Mouse (Mus musculus) left cerebral cortex, postnatal 36 days (tissue): ENCODE measurements around the gene Vps18. TPM values are rescaled to one million over a fixed set of nuclear protein-coding genes. Genes with fewer than 3 reads are reported as not detected.

Source experiments
- DNase-seq, 2 experiments: peaks; one replicate each; pipeline ENCODE4 v3.0.0; 2021 to 2022; ENCODE audit warnings: low spot score in 2 of 2, mixed read lengths in 1 of 2
- intact Hi-C: fragments of 180-260 bp; cut with DNase I; formaldehyde crosslinking; loops from one replicate; pipeline ENCODE4 v1.15.1; 2025
- total RNA-seq, 2 experiments: library from RNA; stranded (reverse); gene quantifications; 2 replicates each; pipeline ENCODE4 v1.2.3; 2021

Gene Vps18
- total RNA-seq = 10 to 100 TPM; 47.7 to 50.1 TPM

DNA sequence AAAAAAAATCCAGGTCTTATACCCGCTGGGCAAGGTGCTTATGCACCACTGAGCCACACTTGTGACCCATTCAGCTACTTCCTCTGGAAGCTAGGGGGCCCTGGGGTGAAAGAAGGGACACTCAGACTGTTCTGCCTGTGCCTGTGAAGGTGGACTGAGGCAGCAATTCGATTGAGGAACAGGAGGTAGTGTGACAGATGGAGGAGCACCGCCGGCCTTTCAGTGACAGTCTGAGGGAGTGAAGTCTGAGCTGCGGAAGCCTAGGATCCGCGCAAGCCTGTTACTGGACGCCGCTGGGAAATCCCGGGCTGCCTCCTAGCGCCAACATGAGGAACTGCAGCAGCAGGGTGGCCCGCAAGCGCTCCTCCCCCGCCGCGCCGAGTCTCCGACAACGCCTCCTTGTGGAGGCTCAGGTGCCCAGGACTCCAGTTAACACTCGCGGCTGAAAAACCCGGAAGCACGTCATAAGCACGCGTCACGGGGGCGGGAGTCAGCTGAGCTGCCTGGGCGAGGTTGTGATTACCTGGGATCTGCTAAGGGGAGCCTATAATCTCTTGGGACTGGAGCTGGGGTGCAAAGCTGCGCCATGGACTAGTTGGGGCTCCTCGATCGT lies at the start of gene Vps18:
Gene Vps18, plus strand, starts transcription at position 471 of the 613 bp plus-strand sequence.
- peak; percentile 99 for DNase-seq
- intact Hi-C loops = loop anchor here (2.0 to 5.0 kb wide), 4 partner anchors 38 to 251 kb away; partner anchors contain the start of genes Dnajc17, Ino80 and Zfyve19

DNA sequence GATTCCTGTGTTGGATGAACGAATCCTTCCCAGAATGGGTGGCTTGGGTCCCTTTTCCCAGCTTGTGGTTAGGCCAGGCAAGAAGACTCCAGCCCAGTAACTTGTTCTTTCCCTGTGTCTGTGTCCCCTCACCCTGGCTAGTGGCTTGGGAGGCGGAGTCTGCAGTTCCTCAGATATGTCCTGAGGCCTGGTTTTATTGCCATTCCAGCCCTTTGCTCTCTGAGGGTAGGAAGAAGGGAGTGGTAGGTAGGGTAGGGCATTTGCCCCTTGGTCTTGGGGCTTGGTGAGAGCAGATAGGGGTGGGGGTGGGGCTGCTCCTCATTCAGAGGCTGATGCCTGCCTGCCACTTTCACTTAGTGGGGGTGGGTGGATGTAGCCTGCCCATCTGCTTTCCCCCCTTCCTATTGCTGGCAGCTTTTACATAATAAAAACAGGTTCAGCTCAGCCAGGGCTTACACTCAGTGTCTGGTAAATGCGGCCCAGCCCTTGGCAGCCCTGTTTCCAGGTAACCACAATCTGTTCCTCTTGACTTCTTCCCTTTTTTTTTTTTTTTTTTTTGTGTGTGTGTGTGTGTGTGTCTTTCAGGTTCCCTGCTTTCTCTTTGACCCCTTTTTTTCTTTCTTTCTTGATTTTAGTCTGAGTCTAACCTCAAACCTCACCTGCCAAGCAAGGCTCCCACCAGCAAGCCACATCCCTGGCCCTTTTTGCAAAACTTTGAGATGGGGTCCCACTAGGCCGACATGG lies 48.3 kb upstream of the Vps18 start:
- DNase-seq = no peak
- intact Hi-C loops = no loop called here

DNA sequence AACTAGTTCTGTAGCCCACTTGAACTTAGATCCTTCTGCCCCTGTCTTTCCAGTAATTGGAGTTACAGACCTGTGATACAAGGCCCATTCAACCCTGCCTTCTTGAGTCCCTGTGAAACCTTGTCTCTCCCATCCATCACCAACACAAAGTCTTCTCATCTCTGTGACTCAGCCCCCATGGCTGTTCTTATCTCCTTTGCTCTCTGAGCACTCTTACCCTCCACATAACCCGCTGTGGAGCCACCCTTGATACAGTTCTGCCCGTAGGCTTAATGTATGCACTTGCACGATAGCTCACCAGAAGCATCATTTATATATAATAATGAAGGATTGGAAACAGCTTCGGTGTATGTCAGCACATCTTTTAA lies 47.7 kb upstream of the Vps18 start:
- no peak for DNase-seq
- intact Hi-C loops = no loop called here

DNA sequence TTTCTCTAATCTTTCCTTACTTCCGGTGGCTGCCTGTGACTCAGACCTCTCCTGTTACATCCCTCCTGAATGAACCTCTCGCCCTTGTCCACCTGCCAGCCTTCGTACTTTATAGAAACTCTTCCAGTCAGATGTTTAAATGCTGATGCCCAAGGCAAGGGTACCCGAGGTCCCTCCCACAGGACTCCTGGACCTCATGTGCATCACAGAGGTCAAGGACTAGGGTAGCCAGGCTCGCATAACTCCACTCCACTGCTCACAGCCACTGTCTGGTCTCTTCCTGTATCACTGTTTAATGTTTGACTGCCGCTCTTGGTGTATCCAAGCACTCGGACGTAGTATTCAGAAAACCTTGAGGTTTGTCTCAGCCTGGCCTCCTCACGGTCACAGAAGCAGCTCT lies 46.0 kb upstream of the Vps18 start:
- intact Hi-C loops = no loop called here

DNA sequence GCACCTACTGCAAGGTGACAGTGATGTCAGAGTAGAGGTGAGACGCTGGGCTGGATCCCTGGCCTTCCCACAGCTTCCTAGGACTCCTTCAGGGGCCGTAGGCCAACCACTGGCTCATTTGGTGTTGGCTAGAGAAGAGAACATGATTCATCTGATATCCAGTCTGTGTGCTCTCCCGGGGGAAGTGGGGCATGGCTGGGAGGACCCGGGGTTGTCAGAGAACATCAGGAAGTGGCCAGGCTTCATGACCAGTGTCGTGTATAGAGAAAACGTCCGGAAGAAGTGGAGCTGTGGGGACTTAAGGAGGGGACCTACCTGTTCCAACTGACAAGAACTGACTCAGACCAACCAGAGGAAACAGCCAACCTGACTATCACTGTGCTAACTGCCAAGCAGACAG lies 43.3 kb upstream of the Vps18 start:
- no peak for DNase-seq
- intact Hi-C loops = no loop called here

More for the DNA sequence above, 46.0 kb upstream of the Vps18 start:
- DNase-seq = no peak

DNA sequence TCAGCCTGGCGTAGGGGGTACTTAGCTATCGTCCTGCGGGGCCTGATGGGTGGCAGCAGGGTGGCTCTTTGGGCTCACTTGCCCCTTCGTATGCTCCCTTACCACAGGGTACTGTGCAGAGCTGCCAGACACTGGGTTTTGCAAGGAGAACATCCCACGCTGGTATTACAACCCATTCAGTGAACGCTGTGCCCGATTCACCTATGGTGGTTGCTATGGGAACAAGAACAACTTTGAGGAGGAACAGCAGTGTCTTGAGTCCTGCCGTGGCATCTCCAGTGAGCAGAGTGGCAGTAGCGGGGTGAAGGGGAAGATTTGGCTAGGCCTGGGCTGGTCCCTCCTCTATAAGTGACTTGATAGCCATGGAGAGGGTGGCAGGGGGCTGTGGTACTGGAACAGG lies 40.6 kb upstream of the Vps18 start:
- no peak for DNase-seq
- intact Hi-C loops = no loop called here

DNA sequence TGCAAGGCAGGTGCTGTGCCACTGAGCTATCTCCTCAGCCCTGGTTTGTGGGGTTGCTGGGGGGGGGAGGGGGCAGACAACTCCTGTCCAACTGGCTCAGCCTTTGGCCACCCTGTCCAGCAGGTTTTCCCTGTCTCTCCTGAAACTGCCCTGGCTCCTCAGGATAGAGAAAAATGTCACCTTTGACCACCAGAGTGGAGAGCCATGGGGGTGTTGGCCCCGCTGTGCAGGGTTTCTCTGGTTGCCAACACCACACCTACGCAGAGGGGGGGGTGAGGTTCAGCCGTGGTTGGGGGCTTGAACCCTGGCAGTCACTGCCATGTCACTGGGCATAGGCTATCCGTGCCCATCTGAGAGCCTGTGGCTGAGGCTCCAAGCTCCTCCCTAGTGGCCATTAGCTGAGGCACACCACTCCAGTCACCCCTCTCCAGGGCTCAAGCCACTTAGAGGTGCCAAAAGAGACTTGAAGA lies 38.9 kb upstream of the Vps18 start:
- DNase-seq = no peak
- intact Hi-C loops = loop anchor here (2.0 kb wide), 1 partner anchor 39 kb away; the partner anchor contains the start of gene Vps18

DNA sequence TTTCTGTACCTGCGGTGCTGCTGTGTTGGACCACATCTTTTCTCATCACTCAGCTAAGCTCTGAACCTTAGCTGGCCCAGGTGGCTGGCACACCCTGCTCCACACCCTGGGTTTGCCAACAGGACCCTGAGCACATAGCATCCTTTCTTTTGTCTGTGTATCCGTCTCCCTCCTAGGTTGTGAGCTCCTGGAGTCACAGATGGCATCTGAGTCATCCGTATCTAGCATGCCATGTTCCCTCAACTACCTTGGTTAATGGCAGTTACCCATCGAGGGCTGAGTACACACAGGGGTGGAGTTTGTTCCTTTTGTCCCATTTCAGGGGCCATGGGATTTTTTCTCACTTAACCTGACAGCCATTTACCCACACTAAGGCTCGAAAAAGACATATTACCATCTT lies 38.2 kb upstream of the Vps18 start:
- no peak for DNase-seq
- intact Hi-C loops = loop anchor here (2.0 kb wide), 1 partner anchor 38 kb away; the partner anchor contains the start of gene Vps18

DNA sequence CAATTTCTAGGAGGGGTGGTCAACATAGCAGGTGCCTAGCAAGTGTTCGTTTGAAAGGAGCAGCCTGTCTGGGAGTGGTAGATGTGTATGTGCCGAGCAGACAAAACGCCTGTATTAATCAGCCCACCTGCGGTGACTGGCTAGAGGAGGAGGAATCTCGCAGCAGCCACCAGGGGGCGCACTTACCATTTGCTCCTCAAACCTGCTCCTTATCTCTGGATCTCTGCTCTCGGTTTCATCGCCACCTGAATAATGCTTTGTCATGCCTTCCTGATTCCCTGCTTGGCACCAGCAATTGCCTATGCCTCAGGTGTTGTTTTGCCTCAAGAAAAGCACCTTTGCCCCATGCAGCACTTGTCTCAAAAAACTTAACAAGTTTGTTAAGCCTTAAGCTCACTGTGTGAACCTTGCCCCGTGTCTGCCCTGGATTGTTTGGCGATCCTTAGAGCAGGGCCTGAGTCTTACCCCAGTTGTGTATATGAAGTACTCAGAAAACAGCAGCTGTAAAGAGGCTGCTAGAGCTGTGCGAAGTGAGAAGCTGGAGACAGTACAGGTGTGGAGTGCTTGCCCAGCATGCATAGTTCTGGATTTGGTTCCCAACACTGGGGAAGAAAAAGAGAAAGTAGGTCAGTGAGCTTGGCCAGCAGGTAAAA lies 37.6 kb upstream of the Vps18 start:
- peak; percentile 71 to 72 for DNase-seq
- intact Hi-C loops = loop anchor here (2.0 kb wide), 1 partner anchor 38 kb away; the partner anchor contains the start of gene Vps18

DNA sequence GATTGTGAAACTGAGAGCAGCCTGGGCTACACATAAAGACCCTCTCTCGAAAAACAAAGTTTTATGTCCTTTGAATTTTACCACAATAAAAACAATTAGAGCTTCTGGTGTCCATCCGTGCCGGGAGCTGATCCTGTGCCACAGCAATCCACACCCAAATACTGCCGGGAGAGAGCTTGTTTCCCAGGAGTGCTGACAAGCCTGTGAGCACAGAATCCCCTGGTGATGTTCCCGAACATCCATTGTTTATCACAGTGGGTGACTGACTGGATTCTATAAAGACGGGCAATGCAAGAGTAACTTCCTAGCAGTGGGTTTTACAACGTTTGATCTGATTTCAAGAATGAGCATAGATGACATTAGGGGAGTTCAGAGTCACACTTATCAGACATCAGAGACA lies 33.6 kb upstream of the Vps18 start:
- intact Hi-C loops = no loop called here

DNA sequence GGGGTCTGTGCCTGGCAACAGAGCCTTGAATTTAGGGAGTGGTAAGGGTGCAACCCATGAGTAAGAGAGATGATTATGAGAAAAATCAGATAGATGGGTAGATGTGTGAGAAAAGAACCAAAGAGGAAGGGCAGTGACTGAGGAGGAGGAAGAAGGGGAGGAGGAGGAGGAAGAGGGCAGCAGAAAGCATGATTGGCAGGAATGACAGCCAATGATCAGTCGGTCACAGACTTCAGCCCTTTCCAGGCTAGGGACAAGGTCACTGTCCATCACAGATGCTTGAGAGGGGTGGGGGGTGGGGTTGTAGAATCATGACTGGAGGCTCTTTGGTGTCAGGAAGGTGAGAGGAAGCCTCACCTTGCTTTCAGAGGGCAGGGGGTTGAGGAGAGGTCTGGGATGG lies 28.0 kb upstream of the Vps18 start:
- DNase-seq = no peak
- intact Hi-C loops = no loop called here

More for the DNA sequence above, 33.6 kb upstream of the Vps18 start:
- DNase-seq = no peak

DNA sequence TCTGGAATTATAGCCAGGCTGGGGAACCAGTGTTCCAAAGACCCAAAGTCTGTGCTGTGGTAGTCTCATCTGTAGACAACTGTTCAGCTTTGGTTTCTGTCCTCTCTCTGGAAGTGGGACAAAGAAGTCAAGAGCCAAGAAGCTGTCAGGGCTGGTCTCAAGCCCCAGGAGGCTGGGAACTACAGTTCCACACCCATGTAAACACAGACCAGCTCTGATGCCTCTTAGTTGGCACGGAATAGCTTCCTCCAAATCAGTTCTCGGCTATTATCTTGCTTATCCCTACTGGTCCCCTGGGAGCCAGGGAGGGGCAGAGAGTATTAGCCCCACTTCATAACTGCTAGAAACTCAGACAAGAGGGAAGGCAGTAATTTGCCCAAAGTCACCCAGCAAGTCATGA lies 27.2 kb upstream of the Vps18 start:
- DNase-seq = no peak
- intact Hi-C loops = no loop called here

DNA sequence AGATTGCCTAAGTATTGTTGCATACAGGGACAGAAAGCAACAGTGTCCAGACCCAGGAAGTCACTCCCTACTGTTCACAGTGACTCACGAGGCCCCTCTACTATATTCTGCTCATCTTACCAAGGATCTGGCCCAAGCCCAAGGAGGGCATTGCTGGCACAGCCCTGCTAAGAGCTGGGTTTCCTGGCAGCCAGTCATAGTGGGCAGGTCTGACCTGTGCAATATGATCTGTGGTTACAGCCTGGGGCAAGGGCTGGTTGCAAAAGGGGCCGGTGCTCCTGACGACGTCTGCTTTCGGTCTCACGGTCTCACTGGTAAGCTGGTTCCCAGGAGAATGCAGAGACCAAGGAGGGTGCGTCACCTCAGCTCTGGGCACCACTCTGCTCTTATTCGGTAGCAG lies 25.6 kb upstream of the Vps18 start:
- intact Hi-C loops = no loop called here
- no peak for DNase-seq

DNA sequence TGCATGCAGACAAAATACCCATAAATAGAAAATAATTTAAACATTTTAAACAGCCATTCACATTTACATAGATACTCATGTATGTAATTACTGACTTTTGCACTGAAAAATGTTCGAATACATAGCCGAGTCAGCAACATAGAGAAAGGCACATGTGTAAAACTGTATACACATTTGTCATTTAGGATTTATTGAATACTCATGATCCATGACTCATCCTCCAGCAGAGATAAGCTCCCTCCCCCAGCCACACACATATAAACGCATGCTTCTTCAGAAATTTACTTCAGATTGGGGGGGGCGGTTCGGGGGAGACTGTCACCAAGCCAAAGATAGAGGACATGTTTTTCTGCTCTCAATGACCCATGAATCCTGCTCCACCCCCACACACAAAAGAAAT lies 24.7 kb upstream of the Vps18 start:
- intact Hi-C loops = no loop called here
- DNase-seq = no peak

DNA sequence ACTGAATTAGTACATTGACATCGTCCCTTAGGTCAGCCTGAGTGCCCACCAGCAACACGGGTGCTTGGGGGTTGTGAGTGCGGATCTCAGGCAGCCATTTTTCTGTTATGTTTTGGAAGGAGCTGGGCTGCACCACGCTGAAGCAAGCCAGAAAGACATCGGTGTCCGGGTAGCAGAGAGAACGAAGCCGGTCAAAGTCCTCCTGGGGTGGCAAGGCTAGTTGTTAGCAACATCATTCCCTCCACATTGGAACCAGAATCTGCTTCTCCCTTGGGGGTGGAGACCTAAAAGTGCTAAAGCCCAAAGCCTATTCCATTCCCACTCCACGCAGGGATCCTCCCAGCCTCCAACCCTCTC lies 18.3 kb upstream of the Vps18 start:
- intact Hi-C loops = no loop called here
- no peak for DNase-seq

DNA sequence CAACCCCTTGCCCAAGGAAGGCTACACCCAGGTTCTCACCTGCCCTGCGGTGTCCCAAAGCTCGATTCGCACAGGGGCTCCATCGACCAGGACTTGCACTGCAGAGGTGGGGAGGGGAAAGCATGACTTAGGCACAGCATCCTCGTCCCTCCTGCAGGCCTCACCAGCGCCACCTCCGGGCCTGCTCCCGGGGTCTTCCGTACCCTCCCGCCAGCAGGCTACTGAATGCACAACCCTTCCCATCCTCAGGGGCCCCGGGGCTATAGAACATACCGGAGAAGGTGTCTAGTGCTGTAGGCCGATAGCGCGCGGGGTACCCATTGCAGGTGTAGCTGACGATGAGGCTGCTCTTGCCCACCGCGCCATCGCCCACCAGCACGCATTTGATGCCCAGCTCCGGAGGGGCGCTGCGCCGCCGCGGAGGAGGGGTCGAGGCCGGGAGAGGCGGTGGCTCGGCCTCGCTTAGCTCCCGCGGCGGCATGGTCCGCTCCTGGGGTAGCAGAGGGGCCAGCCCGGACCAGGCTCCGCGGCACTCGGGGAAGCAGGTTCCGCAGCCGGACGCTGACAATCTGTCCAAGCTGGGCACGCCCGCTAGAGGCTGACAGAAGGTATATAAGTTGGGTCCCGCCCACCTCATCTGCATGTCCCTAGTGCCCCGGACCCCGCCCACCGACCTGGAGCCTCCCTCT lies 17.8 kb upstream of the Vps18 start, which contains the start of gene Rhov:
Gene Rhov, minus strand, starts transcription at position 630 of the 689 bp plus-strand sequence.
- intact Hi-C loops = no loop called here

DNA sequence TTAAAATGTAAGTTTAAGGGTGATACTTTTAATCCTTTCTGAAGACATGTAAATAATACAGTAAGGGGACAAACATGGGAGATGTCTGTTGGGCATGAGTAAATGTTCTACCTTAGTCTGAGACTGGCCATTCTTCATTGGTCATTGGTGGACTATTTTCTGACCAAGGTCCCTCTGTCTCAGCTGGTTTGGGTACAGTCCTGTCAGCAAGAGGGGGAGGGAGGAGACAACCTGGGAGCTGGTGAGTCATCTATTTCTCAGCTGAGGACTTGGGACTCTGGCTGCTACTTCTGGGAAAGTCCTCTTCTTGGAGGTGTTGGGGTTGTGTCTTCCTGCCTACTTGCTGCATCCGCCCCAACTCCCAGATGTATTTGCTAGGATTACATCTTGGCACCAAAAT lies 14.4 kb upstream of the Vps18 start:
- DNase-seq = no peak
- intact Hi-C loops = no loop called here

More for the DNA sequence above, 17.8 kb upstream of the Vps18 start, which contains the start of gene Rhov:
- DNase-seq = peak; percentile 62 to 76

DNA sequence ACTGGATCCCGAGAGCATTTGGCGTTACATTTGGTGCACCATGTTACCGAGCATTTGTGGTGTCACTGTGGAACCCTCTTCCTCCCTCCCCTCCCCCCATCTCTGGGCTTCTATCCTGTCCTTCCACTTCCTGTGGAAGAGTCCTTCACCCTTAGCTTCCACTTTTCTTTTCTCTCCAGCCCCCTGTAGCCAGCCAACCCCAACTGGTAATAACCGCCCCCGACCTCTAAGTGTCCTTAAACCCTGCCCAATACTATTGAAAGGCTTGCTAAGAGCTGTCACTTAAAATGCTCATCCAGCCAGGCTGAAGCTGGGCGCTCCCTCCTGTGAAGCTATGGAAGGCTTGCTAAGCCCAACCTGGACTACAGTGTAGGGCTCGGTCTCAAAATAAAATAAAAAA lies 11.6 kb upstream of the Vps18 start:
- intact Hi-C loops = no loop called here

DNA sequence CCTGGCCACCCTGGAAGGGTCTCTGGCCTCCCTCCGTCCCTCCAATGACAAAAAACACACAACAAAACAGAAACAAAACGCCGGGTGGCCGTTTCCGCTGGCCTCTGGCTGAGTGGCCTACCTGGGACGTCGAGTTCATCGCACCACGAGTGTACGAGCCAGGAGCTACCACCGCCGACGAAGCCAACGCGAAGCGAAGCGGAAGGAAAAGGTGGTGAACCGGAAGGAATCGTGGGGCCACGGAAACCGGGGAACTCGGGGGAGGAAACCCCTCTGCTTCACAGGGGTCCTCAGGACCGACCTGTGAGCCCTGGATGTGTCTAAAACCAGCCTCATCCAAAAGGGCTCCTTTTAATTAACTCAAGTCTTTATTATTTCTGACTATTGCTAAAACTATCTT lies 10.7 kb upstream of the Vps18 start:
- intact Hi-C loops = no loop called here
- DNase-seq = no peak

More for the DNA sequence above, 11.6 kb upstream of the Vps18 start:
- DNase-seq = no peak
